Mouse (Mus musculus) liver, postnatal 0 days (tissue): ENCODE results near the gene Satb2.

Experiments
- CTCF ChIP-seq: sonication (generic); IDR thresholded peaks from 2 replicates; pipeline ENCODE4 v1.5.1; 2016; ENCODE audit warnings: antibody characterized with exemption, low read depth
- EP300 ChIP-seq: IDR thresholded peaks from 2 replicates; pipeline ENCODE4 v1.6.1; 2016; ENCODE audit warnings: antibody characterized with exemption, low read depth, mild to moderate bottlenecking

DNA sequence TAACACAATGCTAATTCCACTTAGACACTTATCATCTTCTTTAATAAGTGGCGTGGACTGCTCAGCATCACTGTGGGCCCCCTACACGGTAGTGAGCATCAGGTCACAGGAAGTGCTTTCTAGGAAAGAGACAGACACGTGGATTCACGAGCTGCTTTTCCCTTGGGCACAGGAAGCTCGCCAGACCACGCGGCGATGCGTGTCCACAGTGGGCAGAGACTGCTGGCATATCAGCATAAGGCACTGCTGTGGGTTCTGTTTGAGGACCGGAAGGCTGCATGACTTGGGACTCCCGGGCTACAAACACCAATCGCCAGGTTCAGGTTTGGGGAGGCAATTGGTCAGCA is 22.7 kb downstream of the Satb2 start:
- TF ChIP-seq CTCF (no peak), EP300 (no peak)
